9 mouse cellular contexts compared by ENCODE assay signal in the genomic region with DNA sequence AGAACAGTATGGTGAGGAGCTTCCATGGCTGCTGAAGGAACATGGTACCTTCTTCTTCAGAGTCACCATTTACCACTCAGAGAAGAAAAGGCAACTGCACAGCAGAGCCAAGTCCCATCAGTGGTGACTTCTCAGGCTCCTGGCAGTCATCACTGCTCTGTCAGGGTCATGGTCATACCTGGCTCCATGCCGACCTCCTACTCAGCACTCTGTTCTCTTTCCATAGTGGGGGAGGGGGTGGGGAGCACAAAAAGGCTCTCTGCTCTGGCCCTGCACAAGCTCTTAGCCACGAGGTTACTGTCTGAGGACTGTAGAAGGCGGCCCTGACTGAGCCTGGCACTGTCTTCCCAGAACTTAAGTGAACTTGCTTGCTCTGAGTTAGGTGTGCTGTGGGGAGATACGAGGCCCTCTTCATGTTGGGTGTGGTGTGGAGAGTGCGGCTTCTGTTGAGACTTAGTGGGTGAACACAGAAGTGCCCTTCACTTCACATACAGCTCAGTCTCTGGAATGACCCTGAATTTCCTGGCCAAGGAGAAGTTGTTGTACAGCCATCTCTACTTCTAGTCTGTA. TPM values are rescaled to one million over a fixed set of nuclear protein-coding genes. Genes with fewer than 3 reads are reported as not detected.
DNase-seq lines count a peak whose midpoint lies in the region; ATAC-seq and TF ChIP-seq lines count a peak whose summit lies in the region.
"Had no signal": no experiment of that assay in that cellular context is flagged by ENCODE, and none has a peak within 500 bp of the region (broad histone marks: within the 10 kb centered on the region; RNA-seq: fewer than 3 reads in every experiment).

No protein-coding gene starts in this region.

- no peak overlapping the region for H3K27ac ChIP-seq in heart, embryonic 12.5 days (ENCODE audit: poor library complexity, severe bottlenecking)
- peak overlapping the region; percentile 92 for H3K27ac ChIP-seq in liver, embryonic 14.5 days
- H3K27ac ChIP-seq in neural tube, embryonic 15.5 days (replicated peaks), result no peak overlapping the region

- H3K4me2 ChIP-seq in heart, embryonic 12.5 days, result no peak overlapping the region
- peak overlapping the region; percentile 64 for H3K4me2 ChIP-seq in liver, embryonic 14.5 days (ENCODE audit: low read depth)
- no peak overlapping the region for H3K4me2 ChIP-seq in neural tube, embryonic 15.5 days

- no peak overlapping the region for H3K4me3 ChIP-seq in heart, embryonic 12.5 days
- H3K4me3 ChIP-seq in erythroblast, embryonic 14.5 days (replicated peaks), result peak overlapping the region; percentile 48
- peak overlapping the region in 1 of 2 experiments; percentile 8; a peak in 1 of 4 replicates for H3K4me3 ChIP-seq in liver, embryonic 14.5 days (ENCODE audit: insufficient read depth in 1 of 2, low read depth in 2 of 2, low read length in 2 of 2)
- H3K4me3 ChIP-seq in neural tube, embryonic 15.5 days (replicated peaks), result no peak overlapping the region

- intact Hi-C loops in gastrocnemius, postnatal 14 days (cut with DNase I; ENCODE audit: low total_unique reads), result no loop called here

- no peaks in the 10 kb centered on the region for H3K27me3 ChIP-seq in heart, embryonic 12.5 days (replicated peaks)
- H3K27me3 ChIP-seq in erythroblast, embryonic 14.5 days (ENCODE audit: control insufficient read depth), result no peaks in the 10 kb centered on the region
- H3K27me3 ChIP-seq in liver, embryonic 14.5 days (ENCODE audit: control insufficient read depth, insufficient read depth, low read length), result no peaks in the 10 kb centered on the region
- no peaks in the 10 kb centered on the region for H3K27me3 ChIP-seq in neural tube, embryonic 15.5 days (replicated peaks)

- no peaks in the 10 kb centered on the region for H3K9me3 ChIP-seq in heart, embryonic 12.5 days (replicated peaks)
- H3K9me3 ChIP-seq in erythroblast, embryonic 14.5 days (ENCODE audit: control insufficient read depth, low read length), result no peaks in the 10 kb centered on the region
- no peaks in the 10 kb centered on the region for H3K9me3 ChIP-seq in liver, embryonic 14.5 days (ENCODE audit: control insufficient read depth, low read length)
- no peaks in the 10 kb centered on the region for H3K9me3 ChIP-seq in neural tube, embryonic 15.5 days (replicated peaks)

- 0 out of 2 replicates have a peak, but pooled peaks cover 5% of the 10 kb centered on the region for H3K36me3 ChIP-seq in heart, embryonic 12.5 days
- peaks cover 74% of the 10 kb centered on the region for H3K36me3 ChIP-seq in erythroblast, embryonic 14.5 days (ENCODE audit: control insufficient read depth)
- H3K36me3 ChIP-seq in liver, embryonic 14.5 days (replicated peaks; ENCODE audit: control insufficient read depth, insufficient read depth, low read depth), result peaks cover 10% of the 10 kb centered on the region
- H3K36me3 ChIP-seq in neural tube, embryonic 15.5 days, result peaks cover 17% of the 10 kb centered on the region

- H3K9ac ChIP-seq in heart, embryonic 12.5 days, result no peak overlapping the region
- H3K9ac ChIP-seq in liver, embryonic 14.5 days (replicated peaks), result peak overlapping the region; percentile 60
- H3K9ac ChIP-seq in neural tube, embryonic 15.5 days (replicated peaks), result no peak overlapping the region

- no peak for TF ChIP-seq EP300 in liver, embryonic 14.5 days (IDR thresholded peaks at IDR 0.05; ENCODE audit: low read depth)

- no peak for TF ChIP-seq CTCF in liver, embryonic 14.5 days (IDR thresholded peaks at IDR 0.05; ENCODE audit: low read depth)

- DNase-seq in heart, adult 9 months (ENCODE audit: low spot score in 2 of 2), result no peak
- DNase-seq in adrenal gland, postnatal 36 days, result peak; percentile 83 to 86
- peak; percentile 60 to 73 (median 61) for DNase-seq in liver, embryonic 14.5 days (ENCODE audit: low read depth in 3 of 3, low spot score in 3 of 3)
- no peak for DNase-seq in embryo, embryonic 10.5 days (ENCODE audit: low spot score)
- DNase-seq in gastrocnemius, postnatal 14 days, result no peak

- ATAC-seq in heart, embryonic 12.5 days (ENCODE audit: insufficient number of reproducible peaks, low FRiP score), result peak; percentile 79
- ATAC-seq in liver, embryonic 14.5 days (ENCODE audit: insufficient read depth), result peak; percentile 80
- ATAC-seq in neural tube, embryonic 15.5 days (ENCODE audit: low FRiP score), result no peak

- H3K4me1 ChIP-seq in heart, embryonic 12.5 days (replicated peaks), result peaks cover 19% of the 10 kb centered on the region; the same call in 1 of the 2 replicates
- peaks cover 76% of the 10 kb centered on the region for H3K4me1 ChIP-seq in erythroblast, embryonic 14.5 days (ENCODE audit: control insufficient read depth)
- peaks cover 54% of the 10 kb centered on the region in 2 experiments for H3K4me1 ChIP-seq in liver, embryonic 14.5 days (replicated peaks; ENCODE audit: control insufficient read depth in 2 of 2, insufficient read depth in 2 of 2, low read length in 1 of 2)
- 0 out of 2 replicates have a peak, but pooled peaks cover 2% of the 10 kb centered on the region for H3K4me1 ChIP-seq in neural tube, embryonic 15.5 days

- 74% methylated on average over 5 of the region's 5 CpGs for WGBS in heart, embryonic 12.5 days
- 36% methylated on average over 5 of the region's 5 CpGs for WGBS in liver, embryonic 14.5 days (ENCODE audit: insufficient replicate concordance)
- WGBS in neural tube, embryonic 15.5 days, result 94% methylated on average over 5 of the region's 5 CpGs

RNA-seq across cellular contexts. Expression of gene Zfp750, which starts 24.2 kb away (rescaled TPM):
- polyA plus RNA-seq in heart, embryonic 12.5 days (2016; fragmentation: Nextera tagmentation; extraction: Ambion mirVana), result 0.14 and 0.28 TPM in 2 replicates
- total RNA-seq in adrenal gland, postnatal 36 days (2021), result under 1 TPM in 1 of 2 experiments, not detected in 1; 0.40 TPM
- polyA plus RNA-seq in erythroblast, embryonic 14.5 days (2012), result not detected in 2 replicates
- polyA plus RNA-seq in liver, embryonic 14.5 days (2012; rRNA removed), result 0.11 and 0.12 TPM in 2 replicates
- polyA plus RNA-seq in liver, embryonic 14.5 days (2014; fragmentation: Nextera tagmentation; extraction: Ambion mirVana), result 0.23 and 0.24 TPM in 2 replicates
- 0.40 and 0.79 TPM in 2 replicates for polyA plus RNA-seq in neural tube, embryonic 15.5 days (2015; fragmentation: Nextera tagmentation; extraction: Ambion mirVana)
- not detected for total RNA-seq in gastrocnemius, postnatal 14 days (2021)
- total RNA-seq: neutrophil, adult 5-6 weeks had no signal

Comparison
In these comparisons a context has a peak if more than half of its experiments do, and no peak if none do; other contexts are left out.
1. DNase-seq: peak in adrenal gland, postnatal 36 days (2 of 2) and liver, embryonic 14.5 days (3 of 3); none in heart, adult 9 months (0 of 2), embryo, embryonic 10.5 days (single experiment) and gastrocnemius, postnatal 14 days (single experiment).